Mouse (Mus musculus) MEL (cell line): ENCODE measurements around the gene Cracr2a. TPM values are rescaled to one million over a fixed set of nuclear protein-coding genes. Genes with fewer than 3 reads are reported as not detected.

ENCODE experiments used
- DNase-seq: peaks from one replicate; pipeline ENCODE4 v3.0.0; 2011; ENCODE audit warnings: low read depth, low spot score
- H3K27ac ChIP-seq: 2 replicates; pipeline ENCODE4 v1.5.1; 2012; ENCODE audit warnings: low read depth, mild to moderate bottlenecking, control low read depth, low read length, moderate library complexity; ENCODE audit not compliant: control insufficient read depth
- H3K27me3 ChIP-seq, 2 experiments: fragments of 150-350 bp in 1 of 2; sonication (generic) in 1 of 2; 2 replicates each; pipeline ENCODE4 v1.6.1; 2012; ENCODE audit warnings: low read length in 2 of 2, mild to moderate bottlenecking in 2 of 2, improper control_type of control experiment in 1 of 2, moderate library complexity in 1 of 2; ENCODE audit not compliant: insufficient read depth in 2 of 2, control insufficient read depth in 1 of 2
- H3K36me3 ChIP-seq, 2 experiments: 2 replicates each; pipeline ENCODE4 v1.6.1; 2012 to 2014; ENCODE audit warnings: low read length in 2 of 2, improper control_type of control experiment in 1 of 2, inconsistent platforms in 1 of 2, mild to moderate bottlenecking in 1 of 2; ENCODE audit not compliant: insufficient read depth in 2 of 2, control insufficient read depth in 1 of 2
- H3K4me1 ChIP-seq, 2 experiments: fragments of 150-350 bp in 1 of 2; sonication (generic) in 1 of 2; 2 replicates each; pipeline ENCODE4 v1.6.1; 2012; ENCODE audit warnings: low read length in 2 of 2, improper control_type of control experiment in 1 of 2, mild to moderate bottlenecking in 1 of 2; ENCODE audit not compliant: insufficient read depth in 2 of 2, control insufficient read depth in 1 of 2
- H3K4me3 ChIP-seq, 2 experiments: fragments of 150-350 bp in 1 of 2; sonication (generic) in 1 of 2; 2 replicates each; pipeline ENCODE4 v1.5.1; 2012; ENCODE audit warnings: low read depth in 2 of 2, low read length in 2 of 2, mild to moderate bottlenecking in 2 of 2, moderate library complexity in 2 of 2, control low read depth in 1 of 2, improper control_type of control experiment in 1 of 2; ENCODE audit not compliant: control insufficient read depth in 1 of 2, insufficient read depth in 1 of 2
- H3K79me2 ChIP-seq: 2 replicates; pipeline ENCODE4 v1.6.1; 2012; ENCODE audit warnings: mild to moderate bottlenecking, low read length, moderate library complexity; ENCODE audit not compliant: control insufficient read depth, poor library complexity, insufficient read depth
- H3K9ac ChIP-seq: 2 replicates; pipeline ENCODE4 v1.6.1; 2012; ENCODE audit warnings: low read depth, mild to moderate bottlenecking, control low read depth, low read length, moderate library complexity; ENCODE audit not compliant: control insufficient read depth, poor library complexity, severe bottlenecking
- H3K9me3 ChIP-seq: fragments of 150-350 bp; sonication (generic); replicated peaks from 2 replicates; pipeline ENCODE4 v1.6.1; 2012; ENCODE audit warnings: mild to moderate bottlenecking, low read length, improper control_type of control experiment, moderate library complexity; ENCODE audit not compliant: insufficient read depth
- BHLHE40 ChIP-seq: IDR thresholded peaks from 2 replicates; pipeline ENCODE4 v1.6.1; 2012; ENCODE audit warnings: low read depth, mild to moderate bottlenecking, inconsistent platforms, low read length, improper control_type of control experiment, borderline replicate concordance
- CHD1 ChIP-seq: IDR thresholded peaks from 2 replicates; pipeline ENCODE4 v1.6.1; 2012; ENCODE audit warnings: low read depth, mild to moderate bottlenecking, inconsistent platforms, low read length, improper control_type of control experiment
- CHD2 ChIP-seq: IDR thresholded peaks from 2 replicates; pipeline ENCODE4 v1.6.1; 2011; ENCODE audit warnings: low read length, improper control_type of control experiment
- CTCF ChIP-seq, 3 experiments: IDR thresholded peaks in 2 of 3; conservative IDR thresholded peaks in 1 of 3; 2 replicates each; pipeline ENCODE4 v1.5.1; 2011 to 2012; ENCODE audit warnings: low read length in 3 of 3, low read depth in 2 of 3, mild to moderate bottlenecking in 2 of 3, improper control_type of control experiment in 1 of 3, inconsistent platforms in 1 of 3, mixed read lengths in 1 of 3, moderate library complexity in 1 of 3; ENCODE audit not compliant: control insufficient read depth in 1 of 3, insufficient read depth in 1 of 3, poor library complexity in 1 of 3, severe bottlenecking in 1 of 3
- EP300 ChIP-seq, 2 experiments: IDR thresholded peaks; 2 replicates each; pipeline ENCODE4 v1.6.1; 2011; ENCODE audit warnings: improper control_type of control experiment in 2 of 2, low read length in 2 of 2, low read depth in 1 of 2, mild to moderate bottlenecking in 1 of 2
- ETS1 ChIP-seq: IDR thresholded peaks from 2 replicates; pipeline ENCODE4 v1.6.1; 2012; ENCODE audit warnings: low read depth, mild to moderate bottlenecking, inconsistent platforms, low read length, improper control_type of control experiment, moderate library complexity
- GABPA ChIP-seq: IDR thresholded peaks from 2 replicates; pipeline ENCODE4 v1.6.1; 2012; ENCODE audit warnings: low read depth, mild to moderate bottlenecking, inconsistent platforms, low read length, improper control_type of control experiment, moderate library complexity
- HCFC1 ChIP-seq: IDR thresholded peaks from 2 replicates; pipeline ENCODE4 v1.6.1; 2012; ENCODE audit warnings: low read depth, mild to moderate bottlenecking, inconsistent platforms, low read length, improper control_type of control experiment, moderate library complexity
- JUND ChIP-seq: IDR thresholded peaks from 2 replicates; pipeline ENCODE4 v1.6.1; 2011; ENCODE audit warnings: low read depth, mild to moderate bottlenecking, improper control_type of control experiment, low read length
- MAZ ChIP-seq: IDR thresholded peaks from 2 replicates; pipeline ENCODE4 v1.6.1; 2012; ENCODE audit warnings: low read depth, mild to moderate bottlenecking, inconsistent platforms, low read length, improper control_type of control experiment
- MEF2A ChIP-seq: IDR thresholded peaks from 2 replicates; pipeline ENCODE4 v1.6.1; 2014; ENCODE audit warnings: low read depth, mild to moderate bottlenecking, inconsistent platforms, low read length, improper control_type of control experiment; ENCODE audit not compliant: poor library complexity, insufficient replicate concordance, severe bottlenecking; ENCODE audit errors: extremely low read depth
- MXI1 ChIP-seq: IDR thresholded peaks from 2 replicates; pipeline ENCODE4 v1.6.1; 2011; ENCODE audit warnings: mild to moderate bottlenecking, low read depth, low read length, improper control_type of control experiment
- NELFE ChIP-seq: IDR thresholded peaks from 2 replicates; pipeline ENCODE4 v1.6.1; 2011; ENCODE audit warnings: low read depth, low read length, improper control_type of control experiment
- POLR2AphosphoS2 ChIP-seq: IDR thresholded peaks from 2 replicates; pipeline ENCODE4 v1.6.1; 2011; ENCODE audit warnings: low read length, improper control_type of control experiment
- POLR2AphosphoS5 ChIP-seq: IDR thresholded peaks from 2 replicates; pipeline ENCODE4 v1.6.1; 2012; ENCODE audit warnings: low read depth, borderline replicate concordance, mild to moderate bottlenecking, inconsistent platforms, low read length, moderate library complexity, mixed read lengths
- RAD21 ChIP-seq: IDR thresholded peaks from 2 replicates; pipeline ENCODE4 v1.6.1; 2011; ENCODE audit warnings: mild to moderate bottlenecking, low read depth, low read length, improper control_type of control experiment
- RCOR1 ChIP-seq: IDR thresholded peaks from 2 replicates; pipeline ENCODE4 v1.6.1; 2012; ENCODE audit warnings: low read depth, mild to moderate bottlenecking, inconsistent platforms, low read length, improper control_type of control experiment
- SIN3A ChIP-seq: IDR thresholded peaks from 2 replicates; pipeline ENCODE4 v1.6.1; 2012; ENCODE audit warnings: low read length, improper control_type of control experiment, inconsistent platforms
- SMC3 ChIP-seq: IDR thresholded peaks from 2 replicates; pipeline ENCODE4 v1.6.1; 2011; ENCODE audit warnings: low read depth, low read length, improper control_type of control experiment
- TBP ChIP-seq: IDR thresholded peaks from 2 replicates; pipeline ENCODE4 v1.8.0; 2011; ENCODE audit warnings: low read depth, low read length, improper control_type of control experiment
- TCF12 ChIP-seq: IDR thresholded peaks from 2 replicates; pipeline ENCODE4 v1.6.1; 2014; ENCODE audit warnings: low read depth, mild to moderate bottlenecking, inconsistent platforms, low read length, improper control_type of control experiment, moderate library complexity
- UBTF ChIP-seq: IDR thresholded peaks from 2 replicates; pipeline ENCODE4 v1.6.1; 2012; ENCODE audit warnings: low read depth, mild to moderate bottlenecking, inconsistent platforms, low read length, improper control_type of control experiment, moderate library complexity, borderline replicate concordance; ENCODE audit not compliant: insufficient read depth
- USF1 ChIP-seq: IDR thresholded peaks from 2 replicates; pipeline ENCODE4 v1.6.1; 2014; ENCODE audit warnings: low read depth, mild to moderate bottlenecking, inconsistent platforms, low read length, improper control_type of control experiment, moderate library complexity
- USF2 ChIP-seq, 2 experiments: IDR thresholded peaks; 2 replicates each; pipeline ENCODE4 v1.6.1; 2011 to 2012; ENCODE audit warnings: improper control_type of control experiment in 2 of 2, low read length in 2 of 2, borderline replicate concordance in 1 of 2, inconsistent platforms in 1 of 2, low read depth in 1 of 2, mild to moderate bottlenecking in 1 of 2; ENCODE audit not compliant: insufficient read depth in 1 of 2
- ZC3H11A ChIP-seq: IDR thresholded peaks from 2 replicates; pipeline ENCODE4 v1.6.1; 2012; ENCODE audit warnings: low read depth, mild to moderate bottlenecking, inconsistent platforms, low read length, improper control_type of control experiment
- ZNF384 ChIP-seq: IDR thresholded peaks from 2 replicates; pipeline ENCODE4 v1.6.1; 2012; ENCODE audit warnings: low read depth, mild to moderate bottlenecking, inconsistent platforms, low read length, improper control_type of control experiment
- polyA plus RNA-seq, 2 experiments: library from polyadenylated mRNA; stranded (reverse) in 1 of 2; unstranded in 1 of 2; fragments of >175 nt in 1 of 2; fragments of >200 nt in 1 of 2; gene quantifications; 2 replicates each; pipeline versions ENCODE4 v1.2.1 to v1.2.4; 2012; ENCODE audit warnings: low replicate concordance in 2 of 2, low read depth in 1 of 2; ENCODE audit not compliant: insufficient read length in 2 of 2, insufficient read depth in 1 of 2, missing spikeins in 1 of 2
- total RNA-seq: library from RNA; depleted of rRNA; stranded (reverse); fragments of 300-350 nt; gene quantifications from 2 replicates; pipeline ENCODE4 v1.2.3, GENCODE M21; 2012

The Cracr2a gene
- total and polyA plus RNA-seq, 3 experiments, result 2.2 to 3.1 TPM; not detected in 1

- DNase-seq, result peak; percentile 34
These were observed 21.5 kb upstream of the Cracr2a start for GRCm38 (mm10) chr6:127539659-127540058.

GRCm38 (mm10) chr6:127540517-127540916, 20.6 kb upstream of the Cracr2a start:
- no peak for DNase-seq
- no peaks in the 10 kb centered on the region for H3K36me3 ChIP-seq
- peaks cover 0 to 7% of the 10 kb centered on the region in 2 experiments; a peak in 3 of 4 replicates for H3K27me3 ChIP-seq
- H3K79me2 ChIP-seq, result no peaks in the 10 kb centered on the region
- H3K9ac ChIP-seq, result no peak overlapping the region
- H3K4me1 ChIP-seq, result no peaks in the 10 kb centered on the region
- TF ChIP-seq SIN3A, result no peak
- TF ChIP-seq RAD21, result no peak
- TF ChIP-seq SMC3, result no peak
- no peak for TF ChIP-seq USF2 (IDR thresholded peaks at IDR 0.05; ENCODE audit: borderline replicate concordance in 1 of 2, insufficient read depth in 1 of 2, low read depth in 1 of 2, low read length in 2 of 2)
- TF ChIP-seq UBTF, result no peak
- TF ChIP-seq HCFC1, result no peak
- no peak for TF ChIP-seq GABPA
- no peak for TF ChIP-seq NELFE
- TF ChIP-seq TBP, result no peak
- TF ChIP-seq USF1, result no peak
- TF ChIP-seq JUND, result no peak
- no peak for TF ChIP-seq POLR2AphosphoS2
- TF ChIP-seq EP300 (IDR thresholded peaks at IDR 0.05; ENCODE audit: low read depth in 1 of 2, low read length in 2 of 2), result no peak
- TF ChIP-seq CHD2, result no peak
- no peak for TF ChIP-seq ZNF384
- no peak for TF ChIP-seq ETS1
- no peak for TF ChIP-seq ZC3H11A
- TF ChIP-seq MXI1, result no peak
- no peak for TF ChIP-seq CHD1
- no peak for TF ChIP-seq RCOR1
- H3K9me3 ChIP-seq, result no peaks in the 10 kb centered on the region
- no peak overlapping the region for H3K27ac ChIP-seq
- no peak overlapping the region for H3K4me3 ChIP-seq

More at GRCm38 (mm10) chr6:127539659-127540058, 21.5 kb upstream of the Cracr2a start:
- H3K27ac ChIP-seq, result no peak overlapping the region
- H3K79me2 ChIP-seq, result no peaks in the 10 kb centered on the region
- no peak for TF ChIP-seq TCF12
- no peak for TF ChIP-seq RAD21
- TF ChIP-seq JUND, result no peak
- TF ChIP-seq TBP, result no peak
- TF ChIP-seq BHLHE40, result no peak
- no peak for TF ChIP-seq HCFC1
- TF ChIP-seq SIN3A, result no peak
- no peak for TF ChIP-seq POLR2AphosphoS5
- TF ChIP-seq CTCF (IDR thresholded peaks at IDR 0.05 in 2 of 3, conservative IDR thresholded peaks at IDR 0.05 in 1 of 3; ENCODE audit: control insufficient read depth in 1 of 3, insufficient read depth in 1 of 3, low read depth in 2 of 3, low read length in 3 of 3, poor library complexity in 1 of 3, severe bottlenecking in 1 of 3), result no peak
- no peak for TF ChIP-seq USF2 (IDR thresholded peaks at IDR 0.05; ENCODE audit: borderline replicate concordance in 1 of 2, insufficient read depth in 1 of 2, low read depth in 1 of 2, low read length in 2 of 2)
- TF ChIP-seq SMC3, result no peak
- no peak for TF ChIP-seq MEF2A
- TF ChIP-seq MAZ, result no peak
- TF ChIP-seq EP300 (IDR thresholded peaks at IDR 0.05; ENCODE audit: low read depth in 1 of 2, low read length in 2 of 2), result no peak
- H3K9me3 ChIP-seq, result no peaks in the 10 kb centered on the region
- no peaks in the 10 kb centered on the region for H3K4me1 ChIP-seq
- H3K27me3 ChIP-seq, result peaks cover 0 to 6% of the 10 kb centered on the region in 2 experiments; a peak in 3 of 4 replicates
- H3K36me3 ChIP-seq, result no peaks in the 10 kb centered on the region
- H3K9ac ChIP-seq, result no peak overlapping the region
- no peak overlapping the region for H3K4me3 ChIP-seq
